Mouse (Mus musculus) brown adipose tissue, adult 24 weeks (tissue): ENCODE data around the gene Pigc. TPM values are rescaled to one million over a fixed set of nuclear protein-coding genes. Genes with fewer than 3 reads are reported as not detected.

Source experiments
- H3K27ac ChIP-seq: fragments of 200-500 bp; replicated peaks from 2 replicates; pipeline ENCODE4 v1.5.1; 2012; ENCODE audit warnings: low read depth, mild to moderate bottlenecking, low read length
- H3K4me1 ChIP-seq: fragments of 200-500 bp; 2 replicates; pipeline ENCODE4 v1.6.1; 2012; ENCODE audit warnings: low read length, mixed read lengths; ENCODE audit not compliant: control insufficient read depth, insufficient read depth, insufficient read length
- H3K4me3 ChIP-seq: fragments of 200-500 bp; 2 replicates; pipeline ENCODE4 v1.5.1; 2012; ENCODE audit warnings: low read depth, mild to moderate bottlenecking, low read length, moderate library complexity; ENCODE audit not compliant: insufficient read depth
- polyA plus RNA-seq: library from polyadenylated mRNA; stranded (reverse); fragments of >200 nt; gene quantifications from 2 replicates; pipeline ENCODE4 v1.2.4, GENCODE M21; 2012; ENCODE audit not compliant: missing spikeins, insufficient read depth, insufficient read length

The Pigc gene
- 7.6 and 11.4 TPM in 2 replicates for polyA plus RNA-seq

DNA sequence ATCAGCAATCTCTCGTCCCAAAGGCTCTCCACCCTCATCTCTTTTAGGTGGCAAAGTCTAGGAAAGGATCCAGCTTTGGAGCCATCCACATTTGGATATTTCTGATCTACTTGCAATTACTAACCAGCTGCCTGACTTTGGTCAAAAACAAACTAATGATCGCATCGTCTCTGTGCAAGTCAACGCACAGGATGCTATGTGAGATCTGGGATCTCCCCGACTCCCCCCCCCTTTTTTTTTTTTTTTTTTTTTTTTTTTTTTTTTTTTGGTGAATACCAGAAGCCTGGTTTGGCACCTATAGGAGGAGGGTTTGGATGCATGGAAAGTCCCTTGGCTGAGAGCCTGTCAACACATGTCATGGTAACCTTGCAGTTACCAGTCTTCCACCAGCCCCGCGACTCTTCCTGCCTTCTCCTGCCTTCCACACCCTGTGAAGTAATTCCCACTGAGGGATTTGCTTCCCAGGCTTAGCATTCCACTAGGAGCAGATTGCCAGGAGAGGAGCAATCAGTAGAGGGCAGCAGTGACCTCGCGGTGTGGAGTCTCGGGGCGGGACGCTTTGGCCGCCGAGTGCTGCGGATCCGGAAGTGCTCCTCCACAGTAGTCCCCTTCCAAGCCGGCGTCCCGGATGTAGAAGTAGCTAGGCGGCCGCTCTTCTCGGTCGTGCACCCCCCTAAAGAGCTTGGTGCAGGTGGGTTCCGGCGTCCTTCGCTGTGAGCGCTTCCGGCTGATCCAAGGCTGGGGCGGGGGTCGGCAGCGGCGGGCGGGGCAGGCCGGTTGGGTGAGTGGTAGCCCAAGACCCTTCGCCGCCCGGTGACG is at the start of gene Pigc:
Pigc (plus strand) TSS at position 598 of the 819 bp plus-strand sequence.
- peak within 1 kb of the TSS; percentile 41 for H3K27ac ChIP-seq
- peak within 1 kb of the TSS; percentile 75 for H3K4me3 ChIP-seq
- H3K4me1 ChIP-seq = peaks cover 3% of the 10 kb centered on the region; the same call in 1 of the 2 replicates

- Histone ChIP-seq H3K27ac (no peak overlapping the region), H3K4me3 (no peak overlapping the region), H3K4me1 (no peaks in the 10 kb centered on the region)
These were observed 49.4 kb upstream of the Pigc start for GRCm38 (mm10) chr1:161919594-161919993.

- H3K4me3 ChIP-seq = no peak overlapping the region
- no peak overlapping the region for H3K27ac ChIP-seq
- no peaks in the 10 kb centered on the region for H3K4me1 ChIP-seq
These were observed 48.2 kb upstream of the Pigc start for GRCm38 (mm10) chr1:161920475-161921454.

- H3K4me3 ChIP-seq = no peak overlapping the region
- H3K27ac ChIP-seq = no peak overlapping the region
- no peaks in the 10 kb centered on the region for H3K4me1 ChIP-seq
These were observed 47.1 kb upstream of the Pigc start for GRCm38 (mm10) chr1:161921928-161922327.

GRCm38 (mm10) chr1:161924321-161924720 is 44.7 kb upstream of the Pigc start:
- Histone ChIP-seq H3K4me3 (no peak overlapping the region), H3K4me1 (no peaks in the 10 kb centered on the region), H3K27ac (no peak overlapping the region)

- H3K27ac ChIP-seq = no peak overlapping the region
- no peak overlapping the region for H3K4me3 ChIP-seq
- H3K4me1 ChIP-seq = no peaks in the 10 kb centered on the region
These were observed 43.6 kb upstream of the Pigc start for GRCm38 (mm10) chr1:161925281-161925805.

GRCm38 (mm10) chr1:161927976-161928375 is 41.0 kb upstream of the Pigc start:
- Histone ChIP-seq H3K4me3 (no peak overlapping the region), H3K27ac (no peak overlapping the region), H3K4me1 (no peaks in the 10 kb centered on the region)

GRCm38 (mm10) chr1:161931313-161931712 is 37.7 kb upstream of the Pigc start:
- no peaks in the 10 kb centered on the region for H3K4me1 ChIP-seq
- no peak overlapping the region for H3K4me3 ChIP-seq
- no peak overlapping the region for H3K27ac ChIP-seq

- H3K4me1 ChIP-seq = no peaks in the 10 kb centered on the region
- H3K27ac ChIP-seq = no peak overlapping the region
- H3K4me3 ChIP-seq = no peak overlapping the region
These were observed 37.2 kb upstream of the Pigc start for GRCm38 (mm10) chr1:161931817-161932216.

DNA sequence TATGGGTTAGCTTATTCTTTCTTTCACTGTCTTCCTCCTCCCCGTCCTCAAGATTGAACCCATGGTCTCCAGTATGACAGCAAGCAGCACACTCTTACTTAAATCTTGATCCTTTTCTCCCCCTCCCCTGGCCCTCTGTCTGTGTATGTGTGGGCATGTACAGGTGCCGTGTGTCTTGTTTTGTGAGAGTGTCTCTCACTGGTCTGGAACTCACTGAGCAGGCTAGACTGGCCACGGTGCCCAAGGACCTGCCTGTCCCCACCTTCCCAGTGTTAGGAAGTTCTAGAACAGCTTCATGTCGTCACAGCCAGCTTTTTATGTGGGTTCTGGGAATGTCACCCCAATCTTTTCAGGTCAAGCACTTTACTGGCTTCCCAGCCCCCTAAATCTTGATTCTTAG is 36.7 kb upstream of the Pigc start:
- Histone ChIP-seq H3K27ac (no peak overlapping the region), H3K4me1 (no peaks in the 10 kb centered on the region), H3K4me3 (no peak overlapping the region)

GRCm38 (mm10) chr1:161942082-161942481 is 26.9 kb upstream of the Pigc start:
- H3K27ac ChIP-seq = no peak overlapping the region
- H3K4me3 ChIP-seq = no peak overlapping the region
- no peaks in the 10 kb centered on the region for H3K4me1 ChIP-seq

DNA sequence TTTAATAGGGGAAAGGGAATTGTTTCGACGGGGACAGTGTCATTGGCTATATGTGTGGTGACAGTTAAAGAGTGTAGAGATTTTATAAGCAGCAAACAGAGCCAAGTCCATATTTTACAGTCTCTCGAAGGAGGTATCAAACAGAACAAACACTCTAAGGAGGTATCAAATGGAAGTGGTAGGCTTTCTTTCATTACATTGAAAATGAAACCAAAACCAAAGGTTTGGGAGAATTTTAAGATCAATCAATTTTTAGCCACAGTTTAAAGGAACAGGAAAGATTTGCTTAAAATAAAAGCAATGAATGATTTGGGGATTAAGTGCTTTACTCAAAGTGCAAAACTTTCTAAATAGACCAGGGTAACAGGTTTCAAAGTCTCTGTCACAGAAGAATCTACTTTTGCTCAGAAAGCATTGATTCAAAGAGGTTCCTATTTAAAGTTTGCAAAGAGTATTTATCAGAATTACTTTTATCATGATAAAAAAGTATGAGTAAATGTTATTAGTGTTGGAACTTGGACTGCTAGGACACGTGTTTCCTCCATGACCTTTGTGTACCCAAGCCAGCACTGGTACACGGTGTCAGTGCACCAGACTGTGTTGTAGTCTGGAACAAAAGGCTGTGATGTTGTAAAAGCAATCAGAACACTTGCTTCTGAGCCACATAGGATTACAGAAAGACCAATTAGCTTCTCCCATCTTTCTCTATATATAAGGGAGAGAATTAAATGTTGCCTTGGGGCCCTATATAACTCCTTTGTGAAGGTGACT is 17.8 kb upstream of the Pigc start:
- H3K27ac ChIP-seq = no peak overlapping the region
- no peak overlapping the region for H3K4me3 ChIP-seq
- H3K4me1 ChIP-seq = peaks cover 2% of the 10 kb centered on the region; the same call in 1 of the 2 replicates

DNA sequence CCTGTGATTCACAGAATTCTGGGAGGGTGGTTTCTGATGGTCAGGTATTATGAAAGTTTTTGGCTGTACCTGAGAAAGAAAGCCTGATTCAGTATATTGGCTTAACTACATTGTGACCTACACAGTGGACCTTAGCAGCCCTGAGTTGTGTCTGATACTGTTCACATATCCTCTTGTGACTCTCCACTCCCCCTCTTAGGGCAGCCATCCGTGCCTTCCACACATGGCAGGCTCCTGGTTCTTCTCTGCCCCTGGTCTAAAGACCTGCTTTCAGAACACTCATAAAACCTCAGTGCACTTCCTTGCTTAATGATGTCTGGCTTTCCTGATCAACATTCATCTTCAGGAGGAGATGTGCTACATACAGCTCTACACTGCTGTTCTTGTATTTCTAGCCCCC is 16.4 kb upstream of the Pigc start:
- no peak overlapping the region for H3K27ac ChIP-seq
- H3K4me1 ChIP-seq = peaks cover 2% of the 10 kb centered on the region; the same call in 1 of the 2 replicates
- no peak overlapping the region for H3K4me3 ChIP-seq

GRCm38 (mm10) chr1:161955846-161956245 is 13.1 kb upstream of the Pigc start:
- H3K27ac ChIP-seq = 0 out of 2 replicates have a peak overlapping the region, but pooled peaks have one; percentile 3
- H3K4me3 ChIP-seq = no peak overlapping the region
- peaks cover 2% of the 10 kb centered on the region; the same call in 1 of the 2 replicates for H3K4me1 ChIP-seq
